8 mouse cellular contexts compared by ENCODE assay signal in the genomic region with DNA sequence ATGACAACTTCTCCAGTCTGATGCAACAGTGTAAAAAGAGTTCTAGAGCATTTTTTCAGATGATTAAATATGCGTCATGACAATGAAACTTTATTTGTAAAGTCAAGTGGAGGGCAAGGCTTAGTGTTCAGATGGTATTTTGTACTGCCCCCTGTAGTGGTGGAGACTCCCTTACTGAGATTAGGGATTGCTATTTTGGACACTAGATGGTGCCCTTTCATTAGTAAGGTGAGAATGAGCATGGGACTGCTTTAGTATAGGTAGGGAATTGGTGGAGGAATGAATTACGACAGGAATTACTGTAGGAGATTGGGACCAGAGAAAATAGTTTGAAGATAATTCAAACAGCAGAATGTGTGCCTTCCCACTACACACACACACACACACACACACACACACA.
DNase-seq lines count a peak whose midpoint lies in the region; ATAC-seq and TF ChIP-seq lines count a peak whose summit lies in the region.

No protein-coding gene starts in this region.

- WGBS in kidney, adult 2 months: 27% methylated on average over 2 of the region's 2 CpGs
- 23% methylated on average over 2 of the region's 2 CpGs for WGBS in intestine, embryonic 15.5 days
- WGBS in stomach, embryonic 14.5 days: 24% methylated on average over 2 of the region's 2 CpGs

- H3K36me3 ChIP-seq in kidney, adult 2 months (ENCODE audit: control insufficient read depth, insufficient read depth, low read length): no peaks in the 10 kb centered on the region
- no peaks in the 10 kb centered on the region for H3K36me3 ChIP-seq in ES-E14 (ENCODE audit: control insufficient read depth, insufficient read depth, low read length, poor library complexity, severe bottlenecking)
- no peaks in the 10 kb centered on the region for H3K36me3 ChIP-seq in intestine, embryonic 15.5 days
- no peaks in the 10 kb centered on the region for H3K36me3 ChIP-seq in stomach, embryonic 14.5 days (ENCODE audit: control insufficient read depth, insufficient read depth, low read length)

- H3K9ac ChIP-seq in ES-E14 (ENCODE audit: insufficient read depth, low read depth, low read length, poor library complexity, severe bottlenecking): no peak overlapping the region
- no peak overlapping the region for H3K9ac ChIP-seq in intestine, embryonic 15.5 days
- H3K9ac ChIP-seq in stomach, embryonic 14.5 days (replicated peaks; ENCODE audit: low read depth, low read length): no peak overlapping the region

- peak; percentile 36 for DNase-seq in kidney, adult 2 months
- no peak for DNase-seq in kidney, adult 18-20 months
- peak; percentile 16 for DNase-seq in ES-E14 (ENCODE audit: low read depth, low spot score)
- peak; percentile 26 to 36 for DNase-seq in cerebellum, adult 18-20 months
- no peak for DNase-seq in right cerebral cortex, postnatal 10 days (ENCODE audit: low spot score in 2 of 2)
- no peak for DNase-seq in adrenal gland, adult 8-10 months

- no peak overlapping the region for H3K4me3 ChIP-seq in kidney, adult 2 months (ENCODE audit: insufficient read depth, low read depth, low read length)
- no peak overlapping the region for H3K4me3 ChIP-seq in ES-E14 (ENCODE audit: insufficient read depth in 1 of 2, low read depth in 1 of 2, low read length in 2 of 2, poor library complexity in 1 of 2, severe bottlenecking in 1 of 2)
- no peak overlapping the region for H3K4me3 ChIP-seq in intestine, embryonic 15.5 days (replicated peaks)
- no peak overlapping the region for H3K4me3 ChIP-seq in stomach, embryonic 14.5 days (ENCODE audit: low read depth, low read length)

- no peaks in the 10 kb centered on the region for H3K27me3 ChIP-seq in kidney, adult 2 months (replicated peaks; ENCODE audit: control insufficient read depth, insufficient read depth, low read length)
- H3K27me3 ChIP-seq in intestine, embryonic 15.5 days (replicated peaks): no peaks in the 10 kb centered on the region
- H3K27me3 ChIP-seq in stomach, embryonic 14.5 days (ENCODE audit: control insufficient read depth, insufficient read depth, low read length): no peaks in the 10 kb centered on the region

- H3K27ac ChIP-seq in kidney, adult 2 months (ENCODE audit: insufficient read depth, low read depth, low read length): no peak overlapping the region
- no peak overlapping the region for H3K27ac ChIP-seq in ES-E14 (ENCODE audit: insufficient read depth, low read depth, low read length, poor library complexity, severe bottlenecking)
- H3K27ac ChIP-seq in intestine, embryonic 15.5 days: no peak overlapping the region
- no peak overlapping the region for H3K27ac ChIP-seq in stomach, embryonic 14.5 days (ENCODE audit: low read length)

- in situ Hi-C loops in ES-E14 (cut with MboI; ENCODE audit: low sequenced_read_pairs in 2 of 2, unreplicated experiment in 2 of 2): no loop called here

- no peak for TF ChIP-seq POLR2A in kidney, adult 2 months (IDR thresholded peaks at IDR 0.05; ENCODE audit: low read depth, low read length)

- no peaks in the 10 kb centered on the region for H3K9me3 ChIP-seq in ES-E14 (ENCODE audit: control insufficient read depth, insufficient read depth, low read depth, low read length)
- H3K9me3 ChIP-seq in intestine, embryonic 15.5 days: no peaks in the 10 kb centered on the region
- no peaks in the 10 kb centered on the region for H3K9me3 ChIP-seq in stomach, embryonic 14.5 days (ENCODE audit: control insufficient read depth, low read depth, low read length)

- H3K4me1 ChIP-seq in kidney, adult 2 months (ENCODE audit: control insufficient read depth, insufficient read depth, low read length): no peaks in the 10 kb centered on the region
- no peaks in the 10 kb centered on the region for H3K4me1 ChIP-seq in ES-E14 (ENCODE audit: control insufficient read depth in 2 of 2, insufficient read depth in 2 of 2, low read length in 2 of 2, poor library complexity in 1 of 2)
- no peaks in the 10 kb centered on the region for H3K4me1 ChIP-seq in intestine, embryonic 15.5 days (replicated peaks)
- H3K4me1 ChIP-seq in stomach, embryonic 14.5 days (ENCODE audit: control insufficient read depth, insufficient read depth, low read length): no peaks in the 10 kb centered on the region

- H3K4me2 ChIP-seq in intestine, embryonic 15.5 days (replicated peaks): no peak overlapping the region
- H3K4me2 ChIP-seq in stomach, embryonic 14.5 days (replicated peaks; ENCODE audit: low read depth, low read length): no peak overlapping the region

- TF ChIP-seq CTCF in kidney, adult 2 months (conservative IDR thresholded peaks at IDR 0.05; ENCODE audit: insufficient read depth, insufficient read length, low read depth, low read length): no peak

- ATAC-seq in intestine, embryonic 15.5 days: peak; percentile 62
- peak; percentile 53; the same call in 1 of the 2 replicates for ATAC-seq in stomach, embryonic 14.5 days (ENCODE audit: insufficient number of reproducible peaks, insufficient read depth, low FRiP score, low read depth)

TF ChIP-seq in ES-E14, 5 proteins besides CTCF, POLR2A, EP300 and RAD21:
- TF ChIP-seq ZNF384 (IDR thresholded peaks at IDR 0.05; ENCODE audit: low read depth, low read length) (no peak), HCFC1 (IDR thresholded peaks at IDR 0.05; ENCODE audit: borderline replicate concordance, insufficient read depth, low read length) (no peak), ZC3H11A (IDR thresholded peaks at IDR 0.05; ENCODE audit: borderline replicate concordance, low read depth, low read length) (peak; percentile 83; the same call in 1 of the 2 replicates)

Comparison
In these comparisons a context has a peak if more than half of its experiments do, and no peak if none do; other contexts are left out.
1. DNase-seq: peak in kidney, adult 2 months (single experiment), ES-E14 (single experiment) and cerebellum, adult 18-20 months (2 of 2); none in kidney, adult 18-20 months (single experiment), right cerebral cortex, postnatal 10 days (0 of 2) and adrenal gland, adult 8-10 months (single experiment).